Mouse (Mus musculus): ENCODE data around the gene Gm45062. TPM values are rescaled to one million over a fixed set of nuclear protein-coding genes. Genes with fewer than 3 reads are reported as not detected.

The Gm45062 gene
- polyA plus RNA-seq, 1 experiment: not detected

DNA sequence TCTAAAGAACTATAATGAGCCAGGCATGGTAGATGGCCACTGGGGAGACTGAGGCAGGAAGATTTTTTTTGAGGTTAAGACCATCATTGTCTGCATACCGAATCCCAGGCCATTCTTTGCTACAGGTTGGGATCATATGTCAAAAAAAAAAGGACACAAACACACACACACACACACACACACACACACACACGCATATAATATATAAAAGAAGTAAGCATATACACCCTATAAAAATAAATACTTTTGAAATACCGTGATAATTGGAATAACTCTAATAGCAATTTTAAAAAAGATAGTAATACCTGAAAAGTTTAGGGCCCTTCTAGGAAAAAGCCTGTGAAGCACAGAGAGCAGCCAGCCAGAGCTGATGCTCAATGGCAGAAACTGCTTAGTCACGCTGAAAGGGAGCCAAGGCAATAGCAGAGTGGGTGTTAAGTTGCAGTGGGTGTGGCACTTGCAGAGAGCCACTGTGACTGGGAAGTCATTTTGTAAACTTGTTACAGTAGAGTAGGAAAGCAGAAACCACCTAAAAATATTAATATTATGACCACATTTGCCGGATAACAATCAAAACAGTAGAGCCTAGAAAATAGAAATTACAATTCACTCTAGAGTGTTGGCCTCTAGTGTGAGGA is 86.1 kb downstream of the Gm45062 start:
- no peak for TF ChIP-seq CTCF (IDR thresholded peaks at IDR 0.05; ENCODE audit: extremely low read depth, insufficient read length, insufficient replicate concordance, low read depth, low read length)
- TF ChIP-seq POLR2A (IDR thresholded peaks at IDR 0.05; ENCODE audit: low read depth, low read length): no peak
- Histone ChIP-seq H3K4me1 (ENCODE audit: control insufficient read depth, insufficient read depth, insufficient read length, low read length) (peaks cover 5% of the 10 kb centered on the region; the same call in 1 of the 2 replicates), H3K27me3 (ENCODE audit: control insufficient read depth, insufficient read depth, low read length) (no peaks in the 10 kb centered on the region), H3K4me3 (ENCODE audit: low read depth, low read length) (no peak overlapping the region), H3K27ac (ENCODE audit: insufficient read depth, low read depth, low read length) (no peak overlapping the region), H3K36me3 (ENCODE audit: control insufficient read depth, insufficient read depth, low read length) (no peaks in the 10 kb centered on the region)
- WGBS: 68% methylated on average over 5 of the region's 5 CpGs

DNA sequence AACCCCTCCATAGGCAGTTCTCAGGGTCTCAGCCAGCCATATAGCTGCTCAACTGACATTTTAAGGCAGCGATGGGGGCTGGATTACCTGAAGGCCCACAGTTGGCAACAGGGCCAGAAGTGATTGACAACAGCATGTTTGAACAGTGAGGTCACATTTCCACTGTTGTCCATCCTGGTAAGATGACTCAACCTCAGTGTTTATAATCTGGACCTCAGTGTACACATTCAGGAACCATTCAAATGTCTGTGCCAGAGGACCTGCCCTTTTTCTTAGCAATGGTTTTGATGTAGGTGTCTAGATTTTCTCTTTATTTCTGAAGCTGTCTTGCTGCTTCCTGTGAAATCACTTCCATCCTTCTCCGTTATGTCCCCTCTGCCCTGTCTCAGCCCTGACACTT is 87.9 kb downstream of the Gm45062 start:
- Histone ChIP-seq H3K27me3 (ENCODE audit: control insufficient read depth, insufficient read depth, low read length) (no peaks in the 10 kb centered on the region), H3K4me3 (ENCODE audit: low read depth, low read length) (no peak overlapping the region), H3K36me3 (ENCODE audit: control insufficient read depth, insufficient read depth, low read length) (no peaks in the 10 kb centered on the region), H3K27ac (ENCODE audit: insufficient read depth, low read depth, low read length) (no peak overlapping the region), H3K4me1 (ENCODE audit: control insufficient read depth, insufficient read depth, insufficient read length, low read length) (peaks cover 5% of the 10 kb centered on the region; the same call in 1 of the 2 replicates)
- no peak for TF ChIP-seq POLR2A (IDR thresholded peaks at IDR 0.05; ENCODE audit: low read depth, low read length)
- TF ChIP-seq CTCF (IDR thresholded peaks at IDR 0.05; ENCODE audit: extremely low read depth, insufficient read length, insufficient replicate concordance, low read depth, low read length): no peak
- WGBS: 89% methylated on average over 2 of the region's 2 CpGs

DNA sequence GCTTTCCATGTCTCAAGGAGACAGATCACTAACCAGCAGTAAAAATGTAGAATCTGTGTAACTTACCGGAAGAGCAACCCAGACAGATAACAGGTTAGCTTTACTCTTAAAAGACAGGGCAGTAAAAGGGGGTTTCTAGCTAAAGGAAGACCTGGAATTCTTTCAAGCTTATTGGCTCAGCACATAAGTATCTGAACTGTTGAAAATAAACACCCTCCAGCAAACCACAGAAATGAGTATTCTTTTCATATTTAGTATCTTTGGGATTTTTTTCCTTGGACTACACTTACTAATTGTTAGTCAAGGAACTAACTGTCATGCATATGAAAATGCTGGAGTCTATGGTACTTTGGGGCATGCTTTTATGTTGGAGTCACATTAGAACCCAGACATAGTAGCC is 89.1 kb downstream of the Gm45062 start:
- no peak overlapping the region for H3K4me3 ChIP-seq (ENCODE audit: low read depth, low read length)
- H3K36me3 ChIP-seq (ENCODE audit: control insufficient read depth, insufficient read depth, low read length): no peaks in the 10 kb centered on the region
- H3K27ac ChIP-seq (ENCODE audit: insufficient read depth, low read depth, low read length): no peak overlapping the region
- TF ChIP-seq POLR2A (IDR thresholded peaks at IDR 0.05; ENCODE audit: low read depth, low read length) (no peak), CTCF (IDR thresholded peaks at IDR 0.05; ENCODE audit: extremely low read depth, insufficient read length, insufficient replicate concordance, low read depth, low read length) (no peak)
- WGBS: 94% methylated on average over 1 of the region's 1 CpGs
- H3K4me1 ChIP-seq (ENCODE audit: control insufficient read depth, insufficient read depth, insufficient read length, low read length): peaks cover 5% of the 10 kb centered on the region; the same call in 1 of the 2 replicates
- H3K27me3 ChIP-seq (ENCODE audit: control insufficient read depth, insufficient read depth, low read length): no peaks in the 10 kb centered on the region

DNA sequence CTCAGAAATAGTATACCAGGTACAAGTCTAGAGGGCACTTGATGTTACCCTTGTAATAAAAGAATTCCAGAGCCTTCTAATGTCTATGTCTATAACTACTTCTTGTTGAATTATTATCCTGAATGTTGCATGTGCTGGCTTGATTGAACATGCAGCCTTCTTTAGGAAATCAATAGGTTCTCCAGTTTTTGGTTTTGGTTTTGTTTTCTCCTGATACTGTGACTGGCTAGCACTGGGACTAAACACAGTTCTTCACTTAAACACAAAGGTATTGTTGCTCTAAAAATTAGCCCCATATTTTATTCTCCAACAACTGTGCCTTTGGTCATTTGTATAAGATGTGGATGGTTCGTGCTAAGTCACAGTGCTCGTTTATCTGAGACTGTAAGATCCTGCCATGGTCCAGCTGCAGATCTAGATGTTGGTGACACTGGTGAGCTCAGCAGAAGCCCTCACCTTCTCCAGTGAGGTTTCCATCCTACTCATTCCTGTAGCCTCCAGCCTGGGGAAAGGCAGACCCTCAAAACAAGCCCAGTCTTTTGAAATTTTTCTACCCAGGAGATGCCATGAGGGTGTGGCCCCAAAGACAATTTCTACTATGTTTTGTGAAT is 89.9 kb downstream of the Gm45062 start:
- no peak for TF ChIP-seq CTCF (IDR thresholded peaks at IDR 0.05; ENCODE audit: extremely low read depth, insufficient read length, insufficient replicate concordance, low read depth, low read length)
- TF ChIP-seq POLR2A (IDR thresholded peaks at IDR 0.05; ENCODE audit: low read depth, low read length): no peak
- H3K27me3 ChIP-seq (ENCODE audit: control insufficient read depth, insufficient read depth, low read length): no peaks in the 10 kb centered on the region
- 82% methylated on average over 2 of the region's 2 CpGs for WGBS
- no peaks in the 10 kb centered on the region for H3K36me3 ChIP-seq (ENCODE audit: control insufficient read depth, insufficient read depth, low read length)
- no peaks in the 10 kb centered on the region; the same call in 1 of the 2 replicates for H3K4me1 ChIP-seq (ENCODE audit: control insufficient read depth, insufficient read depth, insufficient read length, low read length)
- H3K4me3 ChIP-seq (ENCODE audit: low read depth, low read length): no peak overlapping the region
- H3K27ac ChIP-seq (ENCODE audit: insufficient read depth, low read depth, low read length): no peak overlapping the region

DNA sequence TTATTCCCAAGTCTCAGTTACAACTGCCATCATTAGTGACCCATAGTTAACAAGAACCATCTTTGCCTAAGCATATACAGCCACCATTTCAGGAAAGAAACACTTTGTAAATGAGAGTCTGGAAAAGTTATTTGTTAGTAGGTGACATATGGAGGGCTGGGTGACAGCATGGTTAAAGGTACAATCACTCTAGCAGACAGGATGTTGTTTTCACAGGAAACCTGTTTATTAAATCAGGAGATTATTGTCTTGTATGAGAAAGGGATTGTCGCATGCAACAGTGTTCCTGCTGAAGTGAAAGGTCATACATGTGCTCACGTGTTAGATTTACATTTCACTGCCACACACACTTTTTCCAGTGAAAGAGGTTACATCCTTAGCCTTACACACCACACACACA is 92.3 kb downstream of the Gm45062 start:
- TF ChIP-seq POLR2A (IDR thresholded peaks at IDR 0.05; ENCODE audit: low read depth, low read length) (no peak), CTCF (IDR thresholded peaks at IDR 0.05; ENCODE audit: extremely low read depth, insufficient read length, insufficient replicate concordance, low read depth, low read length) (no peak)
- Histone ChIP-seq H3K36me3 (ENCODE audit: control insufficient read depth, insufficient read depth, low read length) (no peaks in the 10 kb centered on the region), H3K27ac (ENCODE audit: insufficient read depth, low read depth, low read length) (no peak overlapping the region), H3K4me3 (ENCODE audit: low read depth, low read length) (no peak overlapping the region), H3K27me3 (ENCODE audit: control insufficient read depth, insufficient read depth, low read length) (no peaks in the 10 kb centered on the region), H3K4me1 (ENCODE audit: control insufficient read depth, insufficient read depth, insufficient read length, low read length) (no peaks in the 10 kb centered on the region; the same call in 1 of the 2 replicates)
- 86% methylated on average over 2 of the region's 2 CpGs for WGBS

DNA sequence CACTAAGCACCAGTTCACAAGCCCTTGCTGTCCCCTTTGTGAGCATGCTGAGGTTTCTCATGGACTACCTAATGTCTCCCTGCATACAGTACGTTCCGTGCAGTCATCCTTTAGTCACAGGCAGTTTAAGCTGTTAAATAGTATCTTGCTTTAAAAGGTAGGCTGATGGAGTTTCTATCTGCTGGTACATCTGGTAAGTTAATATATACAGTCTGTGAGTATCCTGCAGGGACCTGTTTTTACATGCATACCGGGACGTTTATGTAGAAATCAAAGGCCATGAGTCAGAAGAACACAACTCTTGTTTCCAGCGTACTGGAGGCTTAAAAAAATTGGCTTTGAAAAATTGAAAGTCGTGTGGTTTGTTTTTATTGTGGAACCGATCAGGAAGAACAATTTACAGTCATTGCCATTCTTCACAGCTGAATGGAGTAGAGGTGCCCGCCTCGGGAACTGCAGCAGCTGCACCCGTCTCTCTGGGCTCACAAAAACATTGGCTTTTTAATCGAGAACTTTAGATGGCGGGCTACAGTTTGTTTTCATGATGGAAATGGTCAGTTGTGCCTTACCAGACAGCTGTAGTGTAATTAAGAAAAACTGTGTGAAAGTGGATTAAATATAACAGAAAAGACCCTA is 93.4 kb downstream of the Gm45062 start:
- TF ChIP-seq CTCF (IDR thresholded peaks at IDR 0.05; ENCODE audit: extremely low read depth, insufficient read length, insufficient replicate concordance, low read depth, low read length) (no peak), POLR2A (IDR thresholded peaks at IDR 0.05; ENCODE audit: low read depth, low read length) (no peak)
- 75% methylated on average over 12 of the region's 12 CpGs for WGBS
- H3K27me3 ChIP-seq (ENCODE audit: control insufficient read depth, insufficient read depth, low read length): no peaks in the 10 kb centered on the region
- H3K36me3 ChIP-seq (ENCODE audit: control insufficient read depth, insufficient read depth, low read length): no peaks in the 10 kb centered on the region
- H3K4me1 ChIP-seq (ENCODE audit: control insufficient read depth, insufficient read depth, insufficient read length, low read length): no peaks in the 10 kb centered on the region
- no peak overlapping the region for H3K4me3 ChIP-seq (ENCODE audit: low read depth, low read length)
- H3K27ac ChIP-seq (ENCODE audit: insufficient read depth, low read depth, low read length): no peak overlapping the region

DNA sequence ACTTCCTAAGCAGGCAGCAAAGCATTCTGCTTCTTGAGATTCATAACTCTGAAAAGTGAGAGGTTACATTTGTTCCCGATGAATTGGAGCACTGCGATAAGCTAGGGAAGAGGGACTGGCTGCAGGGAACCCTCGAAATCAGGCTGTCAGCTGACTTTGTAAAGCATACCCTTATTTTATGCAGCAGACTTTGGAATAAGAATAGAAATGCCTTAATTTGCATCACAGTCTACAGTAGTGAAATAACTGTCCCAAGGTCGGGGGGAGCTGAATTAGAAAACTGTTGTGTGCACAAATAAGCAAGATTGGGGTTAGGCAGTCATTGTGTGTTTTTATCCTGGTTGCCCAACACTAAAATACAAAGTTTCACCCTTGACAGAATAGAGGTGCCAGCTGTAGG is 94.2 kb downstream of the Gm45062 start:
- no peaks in the 10 kb centered on the region for H3K27me3 ChIP-seq (ENCODE audit: control insufficient read depth, insufficient read depth, low read length)
- H3K36me3 ChIP-seq (ENCODE audit: control insufficient read depth, insufficient read depth, low read length): no peaks in the 10 kb centered on the region
- no peak overlapping the region for H3K4me3 ChIP-seq (ENCODE audit: low read depth, low read length)
- H3K4me1 ChIP-seq (ENCODE audit: control insufficient read depth, insufficient read depth, insufficient read length, low read length): no peaks in the 10 kb centered on the region
- WGBS: 74% methylated on average over 4 of the region's 4 CpGs
- no peak overlapping the region for H3K27ac ChIP-seq (ENCODE audit: insufficient read depth, low read depth, low read length)
- TF ChIP-seq CTCF (IDR thresholded peaks at IDR 0.05; ENCODE audit: extremely low read depth, insufficient read length, insufficient replicate concordance, low read depth, low read length) (no peak), POLR2A (IDR thresholded peaks at IDR 0.05; ENCODE audit: low read depth, low read length) (no peak)
